Mouse (Mus musculus) G1E (cell line): ENCODE results near the gene Mmrn2. TPM values are rescaled to one million over a fixed set of nuclear protein-coding genes. Genes with fewer than 3 reads are reported as not detected.

Experiments used
- ATAC-seq: 2 replicates; pipeline ENCODE4 v1.8.0; 2016; ENCODE audit warnings: mild to moderate bottlenecking; ENCODE audit not compliant: insufficient number of reproducible peaks, poor library complexity, low FRiP score, severe bottlenecking; ENCODE audit errors: extremely low read depth
- DNase-seq: peaks from one replicate; pipeline ENCODE4 v3.0.0; 2012; ENCODE audit warnings: low spot score
- H3K27me3 ChIP-seq: 2 replicates; pipeline ENCODE4 v1.6.1; 2012; ENCODE audit warnings: mild to moderate bottlenecking, low read length, inconsistent platforms; ENCODE audit not compliant: insufficient read depth
- H3K36me3 ChIP-seq: replicated peaks from 2 replicates; pipeline ENCODE3; 2012; ENCODE audit warnings: mild to moderate bottlenecking, inconsistent platforms
- H3K4me1 ChIP-seq: 2 replicates; pipeline ENCODE4 v1.6.1; 2012; ENCODE audit warnings: low read depth, low read length, inconsistent platforms, mixed read lengths; ENCODE audit not compliant: insufficient read depth
- H3K4me3 ChIP-seq: 2 replicates; pipeline ENCODE4 v1.5.1; 2012; ENCODE audit warnings: low read depth, mild to moderate bottlenecking, inconsistent platforms, low read length, moderate library complexity, mixed read lengths
- H3K9me3 ChIP-seq: replicated peaks from 2 replicates; pipeline ENCODE4 v1.6.1; 2012; ENCODE audit warnings: inconsistent platforms
- CTCF ChIP-seq: IDR thresholded peaks from 2 replicates; pipeline ENCODE4 v1.5.1; 2012; ENCODE audit warnings: low read depth, low read length, inconsistent platforms, mixed read lengths
- GATA1 ChIP-seq: IDR thresholded peaks from 2 replicates; pipeline ENCODE4 v1.6.1; 2012; ENCODE audit warnings: borderline replicate concordance, low read length, inconsistent platforms, mixed read lengths
- GATA2 ChIP-seq: IDR thresholded peaks from 2 replicates; pipeline ENCODE4 v1.6.1; 2012; ENCODE audit warnings: low read depth, low read length, inconsistent platforms, borderline replicate concordance
- POLR2AphosphoS5 ChIP-seq: IDR thresholded peaks from 2 replicates; pipeline ENCODE4 v1.6.1; 2012; ENCODE audit warnings: low read depth, low read length, inconsistent platforms; ENCODE audit not compliant: insufficient replicate concordance
- TAL1 ChIP-seq: conservative IDR thresholded peaks from 2 replicates; pipeline ENCODE4 v1.6.1; 2012; ENCODE audit warnings: low read depth, low read length, inconsistent platforms, mixed read lengths
- polyA plus RNA-seq: library from polyadenylated mRNA; stranded (reverse); fragments of >175 nt; gene quantifications from 2 replicates; pipeline ENCODE4 v1.2.3, GENCODE M21; 2012
- total RNA-seq, 2 experiments: library from RNA; stranded (forward) in 1 of 2; stranded (reverse) in 1 of 2; fragments of 200-1000 nt in 1 of 2; fragments of >200 nt in 1 of 2; fragmentation: Nextera tagmentation in 1 of 2; gene quantifications; 2 replicates each; pipeline ENCODE4 v1.2.3; 2014 to 2017

The Mmrn2 gene
- total and polyA plus RNA-seq, 3 experiments, result 0.01 to 0.11 TPM; not detected in 1

DNA sequence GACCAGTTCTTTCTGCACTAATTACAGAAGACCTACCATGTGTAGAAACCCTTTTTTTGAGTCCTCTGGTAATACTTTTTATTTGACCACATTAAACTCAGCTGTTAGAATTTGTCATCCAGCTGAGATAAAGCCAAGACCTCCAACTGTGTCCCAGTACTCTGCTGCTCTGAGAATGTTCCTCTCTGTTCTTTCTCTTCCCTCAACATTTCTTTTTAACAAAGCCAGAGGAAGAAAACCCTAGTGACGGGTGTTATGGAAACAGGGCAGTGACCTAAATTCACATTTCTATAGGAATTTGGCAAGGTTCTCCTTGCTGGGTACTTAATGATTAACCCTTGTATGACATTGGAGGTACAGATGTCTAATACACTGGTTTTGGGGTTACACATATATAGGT lies 35.8 kb upstream of the Mmrn2 start:
- ATAC-seq (no peak), DNase-seq (no peak)
- Histone ChIP-seq H3K36me3 (peaks cover 76% of the 10 kb centered on the region), H3K4me3 (no peak overlapping the region), H3K27me3 (no peaks in the 10 kb centered on the region), H3K9me3 (no peaks in the 10 kb centered on the region), H3K4me1 (peaks cover 22% of the 10 kb centered on the region)
- TF ChIP-seq GATA2 (no peak), GATA1 (no peak), TAL1 (no peak), CTCF (no peak), POLR2AphosphoS5 (no peak)

- Histone ChIP-seq H3K36me3 (peaks cover 64% of the 10 kb centered on the region), H3K9me3 (no peaks in the 10 kb centered on the region), H3K27me3 (no peaks in the 10 kb centered on the region), H3K4me3 (no peak overlapping the region), H3K4me1 (peaks cover 22% of the 10 kb centered on the region)
- TF ChIP-seq CTCF (no peak), GATA1 (no peak), TAL1 (no peak; the same call in 1 of the 2 replicates), POLR2AphosphoS5 (no peak), GATA2 (no peak)
- DNase-seq (no peak), ATAC-seq (no peak)
Measured at GRCm38 (mm10) chr14:34341993-34342392, 33.3 kb upstream of the Mmrn2 start.

GRCm38 (mm10) chr14:34343078-34343477 lies 32.2 kb upstream of the Mmrn2 start:
- peak; percentile 88 for ATAC-seq
- H3K4me3 ChIP-seq, result no peak overlapping the region
- no peaks in the 10 kb centered on the region for H3K9me3 ChIP-seq
- peaks cover 58% of the 10 kb centered on the region for H3K36me3 ChIP-seq
- H3K27me3 ChIP-seq, result no peaks in the 10 kb centered on the region
- DNase-seq, result peak; percentile 33
- TF ChIP-seq TAL1 (no peak), GATA2 (no peak), CTCF (no peak), GATA1 (no peak), POLR2AphosphoS5 (no peak)
- peaks cover 22% of the 10 kb centered on the region for H3K4me1 ChIP-seq

DNA sequence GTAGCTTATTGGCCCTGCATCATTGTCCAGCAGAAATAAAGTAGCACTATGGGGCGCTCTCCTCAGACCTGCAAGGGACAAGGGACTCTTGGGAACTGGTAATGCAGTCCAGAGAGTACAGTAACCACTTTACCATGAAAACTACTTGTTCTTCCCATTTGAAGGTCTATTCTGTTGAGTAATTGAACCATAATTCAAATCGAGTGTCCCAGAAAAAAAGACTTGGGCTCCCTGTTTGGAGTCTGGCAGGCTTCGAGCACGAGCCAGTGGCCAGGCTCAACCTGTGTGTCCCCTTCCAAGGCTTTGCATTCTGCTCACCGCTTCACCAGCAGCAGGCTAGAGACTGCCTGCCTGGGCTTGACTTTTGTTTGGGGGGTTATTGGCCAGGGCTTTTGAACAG lies 30.9 kb upstream of the Mmrn2 start:
- H3K4me1 ChIP-seq, result peaks cover 22% of the 10 kb centered on the region
- ATAC-seq (no peak), DNase-seq (no peak)
- no peaks in the 10 kb centered on the region for H3K27me3 ChIP-seq
- H3K36me3 ChIP-seq, result peaks cover 51% of the 10 kb centered on the region
- no peaks in the 10 kb centered on the region for H3K9me3 ChIP-seq
- no peak for TF ChIP-seq CTCF
- no peak for TF ChIP-seq TAL1
- no peak for TF ChIP-seq GATA1
- no peak for TF ChIP-seq POLR2AphosphoS5
- no peak for TF ChIP-seq GATA2
- no peak overlapping the region for H3K4me3 ChIP-seq

DNA sequence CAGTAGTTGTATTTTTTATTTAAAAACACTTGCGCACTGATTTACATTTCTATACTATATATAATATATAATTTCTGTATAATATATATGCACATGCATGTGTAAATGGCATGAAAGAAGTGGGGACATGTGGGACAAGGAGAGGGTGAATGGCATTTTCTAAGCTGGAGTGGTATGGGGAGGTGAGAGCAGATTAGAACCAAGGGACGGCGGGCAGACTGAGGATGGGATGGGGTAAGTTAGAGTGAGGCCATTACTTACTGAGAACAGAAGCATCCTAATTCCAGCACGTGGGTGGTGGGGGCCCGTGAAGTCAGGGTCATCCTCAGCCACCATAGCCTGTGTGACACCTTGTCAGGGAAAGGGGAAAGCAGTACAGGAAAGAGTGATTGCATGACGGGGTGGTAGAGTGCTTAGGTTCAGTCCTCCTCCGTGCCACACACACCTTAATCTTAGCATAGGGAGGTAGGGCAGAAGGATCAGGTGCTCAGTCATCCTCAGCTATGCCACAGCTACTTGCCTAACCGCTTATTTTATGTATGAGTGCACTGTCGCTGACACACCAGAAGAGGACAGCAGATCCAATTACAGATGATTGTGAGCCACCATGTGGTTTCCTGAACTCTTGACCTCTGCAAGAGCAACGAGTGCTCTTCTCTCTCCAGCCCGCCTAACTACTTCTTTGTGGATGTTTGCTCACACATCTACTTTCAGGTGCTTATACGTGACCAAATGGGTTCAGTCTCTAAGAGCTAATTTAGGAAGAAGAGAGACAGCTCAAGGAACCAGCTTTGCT lies 29.3 kb upstream of the Mmrn2 start:
- Histone ChIP-seq H3K4me3 (no peak overlapping the region), H3K36me3 (peaks cover 39% of the 10 kb centered on the region)

DNA sequence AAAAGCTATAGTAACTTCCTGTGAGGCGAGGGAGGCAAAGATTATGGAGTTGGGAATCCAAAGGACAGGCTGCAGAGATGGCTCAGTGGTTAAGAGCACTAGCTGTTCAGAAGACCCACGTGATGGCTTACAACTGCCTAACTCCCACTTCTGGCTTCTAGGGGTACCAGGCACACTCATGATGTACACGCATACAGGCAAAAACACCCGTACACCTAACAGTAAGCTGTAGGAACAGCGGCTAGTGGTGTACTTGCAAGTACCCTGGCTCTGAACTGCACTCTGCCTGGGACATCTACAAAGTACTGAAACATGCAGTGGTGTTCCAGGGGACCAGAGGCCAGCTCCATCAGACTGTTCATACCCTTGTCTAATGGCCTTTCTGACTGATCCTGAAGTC lies 28.2 kb upstream of the Mmrn2 start:
- Histone ChIP-seq H3K4me1 (peaks cover 14% of the 10 kb centered on the region), H3K36me3 (peaks cover 30% of the 10 kb centered on the region), H3K4me3 (no peak overlapping the region), H3K27me3 (peaks cover 2% of the 10 kb centered on the region; the same call in 1 of the 2 replicates), H3K9me3 (no peaks in the 10 kb centered on the region)
- no peak for DNase-seq
- ATAC-seq, result no peak
- TF ChIP-seq GATA1 (no peak), POLR2AphosphoS5 (no peak), GATA2 (no peak), TAL1 (no peak), CTCF (no peak)

More for the DNA sequence above, 29.3 kb upstream of the Mmrn2 start:
- Histone ChIP-seq H3K9me3 (no peaks in the 10 kb centered on the region), H3K27me3 (peaks cover 1% of the 10 kb centered on the region; the same call in 1 of the 2 replicates), H3K4me1 (peaks cover 22% of the 10 kb centered on the region)
- DNase-seq, result no peak
- TF ChIP-seq CTCF, result no peak
- no peak for TF ChIP-seq GATA2
- no peak for TF ChIP-seq GATA1
- TF ChIP-seq POLR2AphosphoS5, result no peak
- no peak for TF ChIP-seq TAL1
- ATAC-seq, result no peak
